Mouse (Mus musculus) embryonic facial prominence, embryonic 11.5 days (tissue): ENCODE results near the gene Itm2b. TPM values are rescaled to one million over a fixed set of nuclear protein-coding genes. Genes with fewer than 3 reads are reported as not detected.

Experiments used
- ATAC-seq: fragments of 200-750 bp; cut with Nextera tagmentation; replicated peaks from 2 replicates; pipeline ENCODE4 v1.8.0; 2017; ENCODE audit warnings: low read depth; ENCODE audit not compliant: insufficient number of reproducible peaks, low FRiP score, low TSS enrichment
- DNase-seq: peaks from one replicate; pipeline ENCODE4 v3.0.0-alpha.2; 2015; ENCODE audit warnings: low spot score
- H3K27ac ChIP-seq: fragments of 300-500 bp; sonication (generic); replicated peaks from 2 replicates; pipeline ENCODE4 v1.5.1; 2014; ENCODE audit warnings: mild to moderate bottlenecking, low read depth, low read length, control low read depth
- H3K27me3 ChIP-seq: fragments of 300-500 bp; sonication (generic); 2 replicates; pipeline ENCODE4 v1.6.1; 2014; ENCODE audit warnings: mild to moderate bottlenecking, low read length, moderate library complexity, mixed read lengths; ENCODE audit not compliant: control insufficient read depth, insufficient read depth
- H3K36me3 ChIP-seq: fragments of 300-500 bp; sonication (generic); replicated peaks from 2 replicates; pipeline ENCODE4 v1.6.1; 2014; ENCODE audit warnings: low read depth, mild to moderate bottlenecking, low read length, moderate library complexity, mixed read lengths; ENCODE audit not compliant: control insufficient read depth, insufficient read depth
- H3K4me1 ChIP-seq: fragments of 300-500 bp; sonication (generic); 2 replicates; pipeline ENCODE4 v1.6.1; 2014; ENCODE audit warnings: low read length, mixed read lengths; ENCODE audit not compliant: control insufficient read depth, insufficient read depth
- H3K4me2 ChIP-seq: fragments of 300-500 bp; sonication (generic); 2 replicates; pipeline ENCODE4 v1.6.1; 2014; ENCODE audit warnings: low read depth, mild to moderate bottlenecking, control low read depth, low read length, moderate library complexity
- H3K4me3 ChIP-seq: fragments of 300-500 bp; sonication (generic); 2 replicates; pipeline ENCODE4 v1.5.1; 2014; ENCODE audit warnings: low read depth, low read length, control low read depth
- H3K9ac ChIP-seq: fragments of 300-500 bp; sonication (generic); replicated peaks from 2 replicates; pipeline ENCODE4 v1.6.1; 2014; ENCODE audit warnings: mild to moderate bottlenecking, control low read depth, low read length
- H3K9me3 ChIP-seq: fragments of 300-500 bp; sonication (generic); replicated peaks from 2 replicates; pipeline ENCODE4 v1.6.1; 2016; ENCODE audit warnings: mild to moderate bottlenecking, low read length, inconsistent platforms, mixed read lengths; ENCODE audit not compliant: control insufficient read depth
- WGBS: fragments of 180-500 bp; shearing (Covaris S2); extraction: QIAGEN DNeasy Blood & Tissue Kit; methylation state at CpG from one replicate; pipeline ENCODE4 v1.1.7; 2014; 5-methylcytosine and 5-hydroxymethylcytosine counted together
- polyA plus RNA-seq: library from polyadenylated mRNA; unstranded; fragments of >200 nt; fragmentation: Nextera tagmentation; extraction: Ambion mirVana; gene quantifications from 2 replicates; pipeline ENCODE4 v1.2.1, GENCODE M21; 2014

Gene Itm2b
- polyA plus RNA-seq, 1 experiment from 2014 or later: 378 TPM

- Histone ChIP-seq H3K27ac (no peak overlapping the region), H3K9ac (no peak overlapping the region), H3K36me3 (no peaks in the 10 kb centered on the region), H3K4me2 (no peak overlapping the region), H3K9me3 (no peaks in the 10 kb centered on the region), H3K27me3 (no peaks in the 10 kb centered on the region), H3K4me3 (no peak overlapping the region), H3K4me1 (no peaks in the 10 kb centered on the region)
- no peak for ATAC-seq
- DNase-seq: no peak
- WGBS: 93% methylated on average over 2 of the region's 2 CpGs
Measured at GRCm38 (mm10) chr14:73390196-73390595, 5.1 kb upstream of the Itm2b start.

GRCm38 (mm10) chr14:73389059-73389458, 4.0 kb upstream of the Itm2b start:
- Histone ChIP-seq H3K4me3 (no peak overlapping the region), H3K4me2 (no peak overlapping the region), H3K4me1 (no peaks in the 10 kb centered on the region), H3K36me3 (no peaks in the 10 kb centered on the region), H3K27ac (no peak overlapping the region), H3K9ac (no peak overlapping the region), H3K9me3 (no peaks in the 10 kb centered on the region), H3K27me3 (no peaks in the 10 kb centered on the region)
- 56% methylated on average over 7 of the region's 7 CpGs for whole genome bisulfite sequencing
- DNase-seq (peak; percentile 39), ATAC-seq (no peak)

GRCm38 (mm10) chr14:73388546-73388945, 3.5 kb upstream of the Itm2b start:
- Histone ChIP-seq H3K9me3 (no peaks in the 10 kb centered on the region), H3K4me1 (no peaks in the 10 kb centered on the region), H3K36me3 (no peaks in the 10 kb centered on the region), H3K9ac (no peak overlapping the region), H3K27me3 (no peaks in the 10 kb centered on the region), H3K27ac (no peak overlapping the region), H3K4me3 (no peak overlapping the region), H3K4me2 (no peak overlapping the region)
- DNase-seq: no peak
- no peak for ATAC-seq
- 54% methylated on average over 7 of the region's 7 CpGs for WGBS

- Histone ChIP-seq H3K36me3 (no peaks in the 10 kb centered on the region), H3K4me3 (no peak overlapping the region), H3K4me1 (peaks cover 3% of the 10 kb centered on the region; the same call in 1 of the 2 replicates), H3K27ac (no peak overlapping the region), H3K9me3 (no peaks in the 10 kb centered on the region), H3K4me2 (no peak overlapping the region), H3K9ac (no peak overlapping the region), H3K27me3 (no peaks in the 10 kb centered on the region)
- no peak for ATAC-seq
- 84% methylated on average over 5 of the region's 5 CpGs for WGBS
- DNase-seq: no peak
Measured at GRCm38 (mm10) chr14:73386493-73386892, 1.4 kb upstream of the Itm2b start.

GRCm38 (mm10) chr14:73385720-73386374, 758 bp upstream of the Itm2b start:
- H3K4me2 ChIP-seq: no peak overlapping the region; the same call in 1 of the 2 replicates
- 78% methylated on average over 2 of the region's 2 CpGs for WGBS
- peaks cover 3% of the 10 kb centered on the region; the same call in 1 of the 2 replicates for H3K4me1 ChIP-seq
- H3K9me3 ChIP-seq: no peaks in the 10 kb centered on the region
- no peak overlapping the region for H3K27ac ChIP-seq
- H3K4me3 ChIP-seq: no peak overlapping the region
- H3K27me3 ChIP-seq: no peaks in the 10 kb centered on the region
- no peaks in the 10 kb centered on the region for H3K36me3 ChIP-seq
- ATAC-seq (no peak), DNase-seq (no peak)
- no peak overlapping the region for H3K9ac ChIP-seq

GRCm38 (mm10) chr14:73384546-73384912, 560 bp downstream of the Itm2b start:
- Histone ChIP-seq H3K4me3 (peak overlapping the region; percentile 77), H3K27me3 (no peaks in the 10 kb centered on the region), H3K4me2 (peak overlapping the region; percentile 58), H3K9ac (peak overlapping the region; percentile 91), H3K4me1 (peaks cover 3% of the 10 kb centered on the region; the same call in 1 of the 2 replicates), H3K36me3 (no peaks in the 10 kb centered on the region), H3K9me3 (no peaks in the 10 kb centered on the region), H3K27ac (peak overlapping the region; percentile 87)
- 4% methylated on average over 11 of the region's 13 CpGs for WGBS
- no peak; the same call in 1 of the 2 replicates for ATAC-seq
- peak; percentile 40 for DNase-seq

GRCm38 (mm10) chr14:73383746-73384145, 1.3 kb downstream of the Itm2b start:
- Histone ChIP-seq H3K27me3 (no peaks in the 10 kb centered on the region), H3K9ac (no peak overlapping the region), H3K4me1 (peaks cover 3% of the 10 kb centered on the region; the same call in 1 of the 2 replicates), H3K4me3 (0 out of 2 replicates have a peak overlapping the region, but pooled peaks have one; percentile 77), H3K4me2 (no peak overlapping the region; the same call in 1 of the 2 replicates), H3K9me3 (no peaks in the 10 kb centered on the region), H3K27ac (no peak overlapping the region), H3K36me3 (no peaks in the 10 kb centered on the region)
- ATAC-seq: no peak
- DNase-seq: no peak
- WGBS: 53% methylated on average over 2 of the region's 2 CpGs

GRCm38 (mm10) chr14:73382699-73383098, 2.4 kb downstream of the Itm2b start:
- H3K4me3 ChIP-seq: no peak overlapping the region

More at GRCm38 (mm10) chr14:73382699-73383098, 2.4 kb downstream of the Itm2b start:
- Histone ChIP-seq H3K27ac (no peak overlapping the region), H3K4me1 (peaks cover 3% of the 10 kb centered on the region; the same call in 1 of the 2 replicates), H3K9me3 (no peaks in the 10 kb centered on the region), H3K27me3 (no peaks in the 10 kb centered on the region), H3K9ac (no peak overlapping the region), H3K4me2 (peak overlapping the region; percentile 16; the same call in 1 of the 2 replicates), H3K36me3 (no peaks in the 10 kb centered on the region)
- WGBS: 38% methylated on average over 9 of the region's 9 CpGs
- ATAC-seq (no peak), DNase-seq (no peak)
